Mouse (Mus musculus) liver, adult (tissue): ENCODE data around the gene Snapc3.

Experiments
- GATA4 ChIP-seq: IDR thresholded peaks from 2 replicates; pipeline ENCODE4 v1.6.1; 2014; ENCODE audit warnings: mild to moderate bottlenecking, low read length; ENCODE audit not compliant: insufficient replicate concordance

The Snapc3 gene

GRCm38 (mm10) chr4:83511083-83511482 is 93.6 kb downstream of the Snapc3 start:
- no peak for TF ChIP-seq GATA4

GRCm38 (mm10) chr4:83512217-83512616 is 94.7 kb downstream of the Snapc3 start:
- TF ChIP-seq GATA4 = no peak

DNA sequence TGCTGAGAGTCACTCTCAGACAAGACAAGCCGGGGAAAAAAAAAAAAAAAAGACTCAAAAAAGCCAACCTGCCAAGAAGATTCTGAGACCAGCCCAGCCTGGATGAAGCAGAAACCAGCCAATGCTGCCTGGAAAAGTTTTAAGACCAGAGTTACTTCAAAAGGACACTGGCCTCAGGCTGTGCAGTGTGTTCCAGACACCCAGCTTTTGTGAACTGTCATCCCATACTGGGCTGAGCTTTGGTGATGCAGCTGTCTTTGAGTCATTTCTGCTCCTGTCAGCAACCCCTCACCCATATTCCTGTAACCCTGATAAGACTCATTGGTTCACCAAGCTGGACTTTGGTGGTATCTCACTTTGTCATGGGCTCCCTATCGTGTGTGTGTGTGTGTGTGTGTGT is 95.1 kb downstream of the Snapc3 start:
- TF ChIP-seq GATA4 = no peak

DNA sequence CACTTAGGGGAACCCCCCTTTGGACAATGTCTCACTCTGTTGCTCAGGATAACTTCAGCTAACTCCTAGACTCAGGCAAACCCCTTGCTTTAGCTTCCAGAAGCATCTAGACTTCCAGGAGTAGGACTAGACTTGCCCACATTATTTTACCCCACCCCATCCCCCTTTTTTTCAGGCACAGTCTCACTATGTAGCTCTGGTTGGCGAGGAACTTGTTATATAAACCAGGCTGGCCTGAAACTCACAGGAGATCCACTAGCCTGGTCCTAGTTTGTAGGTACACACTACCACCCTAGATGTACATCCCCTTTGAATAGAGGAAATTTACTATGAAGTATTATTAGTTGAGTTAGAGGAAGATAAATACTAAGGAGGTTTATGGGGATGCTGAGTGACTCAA is 96.7 kb downstream of the Snapc3 start:
- no peak for TF ChIP-seq GATA4

DNA sequence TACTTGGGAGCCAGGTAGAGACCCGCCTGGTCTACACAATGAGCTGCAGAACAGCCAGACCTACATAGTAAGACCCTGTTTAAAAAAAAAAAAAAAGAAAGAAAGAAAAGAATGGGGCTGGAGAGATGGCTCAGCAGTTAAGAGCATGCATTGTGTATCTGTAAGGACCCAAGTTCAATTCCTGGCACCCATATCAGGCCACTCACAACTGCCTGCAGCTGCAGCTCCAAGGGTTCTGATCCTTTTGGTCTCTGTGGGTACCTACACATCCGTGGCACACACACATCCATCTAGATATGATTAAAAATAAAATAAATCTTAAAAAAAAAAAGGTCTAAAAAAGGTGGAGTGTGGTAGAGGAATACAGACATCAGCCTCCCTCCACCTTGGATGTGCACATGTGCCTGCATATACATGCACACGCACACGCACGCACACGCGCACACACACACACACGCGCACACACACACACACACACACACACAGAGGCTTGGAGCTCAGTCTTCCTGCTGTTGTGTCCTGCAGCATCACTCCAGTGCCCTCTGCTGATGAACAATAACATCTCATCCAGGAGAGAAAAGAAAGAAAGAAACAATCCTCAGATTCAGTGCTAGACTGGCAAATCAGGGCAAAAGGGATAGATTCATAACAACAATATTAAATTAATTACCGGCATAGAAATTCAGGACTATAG is 97.6 kb downstream of the Snapc3 start:
- TF ChIP-seq GATA4 = no peak
